Mouse (Mus musculus) midbrain, embryonic 13.5 days (tissue): Measurements from ENCODE around the gene Vwf. TPM values are rescaled to one million over a fixed set of nuclear protein-coding genes. Genes with fewer than 3 reads are reported as not detected.

Experiments
- ATAC-seq: fragments of 200-750 bp; cut with Nextera tagmentation; 2 replicates; pipeline ENCODE4 v1.8.0; 2017; ENCODE audit warnings: mild to moderate bottlenecking, moderate TSS enrichment, moderate library complexity
- H3K27ac ChIP-seq: fragments of 300-500 bp; sonication (generic); 2 replicates; pipeline ENCODE4 v1.5.1; 2015; ENCODE audit warnings: inconsistent platforms, mild to moderate bottlenecking, moderate library complexity
- H3K27me3 ChIP-seq: fragments of 300-500 bp; sonication (generic); 2 replicates; pipeline ENCODE4 v1.6.1; 2015; ENCODE audit warnings: mild to moderate bottlenecking, inconsistent platforms
- H3K36me3 ChIP-seq: fragments of 300-500 bp; sonication (generic); 2 replicates; pipeline ENCODE4 v1.6.1; 2015; ENCODE audit warnings: mild to moderate bottlenecking, inconsistent platforms
- H3K4me1 ChIP-seq: fragments of 300-500 bp; sonication (generic); replicated peaks from 2 replicates; pipeline ENCODE4 v1.6.1; 2015; ENCODE audit warnings: inconsistent platforms
- H3K4me2 ChIP-seq: fragments of 300-500 bp; sonication (generic); replicated peaks from 2 replicates; pipeline ENCODE4 v1.6.1; 2015; ENCODE audit warnings: moderate library complexity, mild to moderate bottlenecking, inconsistent platforms
- H3K4me3 ChIP-seq: fragments of 300-500 bp; sonication (generic); replicated peaks from 2 replicates; pipeline ENCODE4 v1.5.1; 2015; ENCODE audit warnings: mild to moderate bottlenecking, inconsistent platforms
- H3K9ac ChIP-seq: fragments of 300-500 bp; sonication (generic); replicated peaks from 2 replicates; pipeline ENCODE4 v1.6.1; 2015; ENCODE audit warnings: mild to moderate bottlenecking, inconsistent platforms
- H3K9me3 ChIP-seq: fragments of 300-500 bp; sonication (generic); 2 replicates; pipeline ENCODE4 v1.6.1; 2016; ENCODE audit warnings: mild to moderate bottlenecking, inconsistent platforms
- WGBS: fragments of 180-500 bp; shearing (Covaris S2); methylation state at CpG from one replicate; pipeline ENCODE4 v1.1.7; 2015; 5-methylcytosine and 5-hydroxymethylcytosine counted together
- polyA plus RNA-seq: library from polyadenylated mRNA; unstranded; fragments of >200 nt; fragmentation: Nextera tagmentation; extraction: Ambion mirVana; gene quantifications from 2 replicates; pipeline ENCODE4 v1.2.1, GENCODE M21; 2015

Vwf gene
- polyA plus RNA-seq, 1 experiment from 2014 or later: 8.4 TPM

GRCm38 (mm10) chr6:125552760-125553159 lies 6.2 kb downstream of the Vwf start:
- Histone ChIP-seq H3K9ac (no peak overlapping the region), H3K36me3 (no peaks in the 10 kb centered on the region), H3K27me3 (no peaks in the 10 kb centered on the region), H3K4me1 (no peaks in the 10 kb centered on the region), H3K27ac (no peak overlapping the region), H3K9me3 (no peaks in the 10 kb centered on the region), H3K4me2 (no peak overlapping the region), H3K4me3 (no peak overlapping the region)
- no peak for ATAC-seq
- 71% methylated on average over 6 of the region's 6 CpGs for WGBS

- H3K27me3 ChIP-seq: no peaks in the 10 kb centered on the region
- no peak overlapping the region for H3K4me2 ChIP-seq
- ATAC-seq: no peak
- H3K9ac ChIP-seq: no peak overlapping the region
- no peaks in the 10 kb centered on the region for H3K9me3 ChIP-seq
- no peak overlapping the region for H3K4me3 ChIP-seq
- no peaks in the 10 kb centered on the region for H3K36me3 ChIP-seq
- H3K4me1 ChIP-seq: no peaks in the 10 kb centered on the region
- H3K27ac ChIP-seq: no peak overlapping the region
- 76% methylated on average over 4 of the region's 4 CpGs for WGBS
Observed at GRCm38 (mm10) chr6:125553551-125553950, 7.0 kb downstream of the Vwf start.

- no peak overlapping the region for H3K4me2 ChIP-seq
- WGBS: 89% methylated on average over 8 of the region's 8 CpGs
- H3K27ac ChIP-seq: no peak overlapping the region
- ATAC-seq: no peak
- H3K4me1 ChIP-seq: no peaks in the 10 kb centered on the region
- H3K36me3 ChIP-seq: no peaks in the 10 kb centered on the region
- H3K4me3 ChIP-seq: no peak overlapping the region
- H3K9ac ChIP-seq: no peak overlapping the region
- H3K27me3 ChIP-seq: no peaks in the 10 kb centered on the region
- H3K9me3 ChIP-seq: no peaks in the 10 kb centered on the region
Observed at GRCm38 (mm10) chr6:125558831-125559230, 12.3 kb downstream of the Vwf start.

GRCm38 (mm10) chr6:125561031-125561430 lies 14.5 kb downstream of the Vwf start:
- Histone ChIP-seq H3K4me2 (no peak overlapping the region), H3K27ac (no peak overlapping the region), H3K4me3 (no peak overlapping the region), H3K4me1 (no peaks in the 10 kb centered on the region), H3K9me3 (no peaks in the 10 kb centered on the region), H3K9ac (no peak overlapping the region), H3K36me3 (no peaks in the 10 kb centered on the region), H3K27me3 (no peaks in the 10 kb centered on the region)
- ATAC-seq: no peak
- WGBS: 86% methylated on average over 5 of the region's 5 CpGs

- Histone ChIP-seq H3K9ac (no peak overlapping the region), H3K27ac (no peak overlapping the region), H3K27me3 (no peaks in the 10 kb centered on the region), H3K9me3 (no peaks in the 10 kb centered on the region), H3K4me3 (no peak overlapping the region), H3K36me3 (no peaks in the 10 kb centered on the region), H3K4me1 (no peaks in the 10 kb centered on the region), H3K4me2 (no peak overlapping the region)
- 90% methylated on average over 2 of the region's 2 CpGs for WGBS
- no peak for ATAC-seq
Observed at GRCm38 (mm10) chr6:125561521-125561920, 14.9 kb downstream of the Vwf start.

- no peak for ATAC-seq
- Histone ChIP-seq H3K27me3 (no peaks in the 10 kb centered on the region), H3K9me3 (no peaks in the 10 kb centered on the region), H3K27ac (no peak overlapping the region), H3K4me3 (no peak overlapping the region), H3K9ac (no peak overlapping the region), H3K36me3 (no peaks in the 10 kb centered on the region), H3K4me2 (no peak overlapping the region), H3K4me1 (no peaks in the 10 kb centered on the region)
- WGBS: 62% methylated on average over 7 of the region's 7 CpGs
Observed at GRCm38 (mm10) chr6:125564812-125565281, 18.3 kb downstream of the Vwf start.

- no peaks in the 10 kb centered on the region for H3K27me3 ChIP-seq
- no peak for ATAC-seq
- H3K9me3 ChIP-seq: no peaks in the 10 kb centered on the region
- H3K9ac ChIP-seq: no peak overlapping the region
- no peaks in the 10 kb centered on the region for H3K36me3 ChIP-seq
- H3K4me3 ChIP-seq: no peak overlapping the region
- H3K27ac ChIP-seq: no peak overlapping the region
- 86% methylated on average over 6 of the region's 6 CpGs for WGBS
- H3K4me2 ChIP-seq: no peak overlapping the region
- H3K4me1 ChIP-seq: no peaks in the 10 kb centered on the region
Observed at GRCm38 (mm10) chr6:125565326-125565725, 18.8 kb downstream of the Vwf start.

- H3K27me3 ChIP-seq: no peaks in the 10 kb centered on the region
- no peaks in the 10 kb centered on the region for H3K36me3 ChIP-seq
- H3K4me2 ChIP-seq: no peak overlapping the region
- H3K4me1 ChIP-seq: no peaks in the 10 kb centered on the region
- H3K9me3 ChIP-seq: no peaks in the 10 kb centered on the region
- ATAC-seq: no peak
- WGBS: 94% methylated on average over 3 of the region's 3 CpGs
- no peak overlapping the region for H3K27ac ChIP-seq
- no peak overlapping the region for H3K9ac ChIP-seq
- H3K4me3 ChIP-seq: no peak overlapping the region
Observed at GRCm38 (mm10) chr6:125566656-125567055, 20.1 kb downstream of the Vwf start.

- no peaks in the 10 kb centered on the region for H3K27me3 ChIP-seq
- H3K27ac ChIP-seq: no peak overlapping the region
- H3K4me1 ChIP-seq: peaks cover 12% of the 10 kb centered on the region
- no peak overlapping the region for H3K9ac ChIP-seq
- ATAC-seq: no peak
- no peaks in the 10 kb centered on the region for H3K9me3 ChIP-seq
- no peak overlapping the region for H3K4me3 ChIP-seq
- H3K36me3 ChIP-seq: no peaks in the 10 kb centered on the region
- WGBS: 90% methylated on average over 2 of the region's 2 CpGs
- H3K4me2 ChIP-seq: no peak overlapping the region
Observed at GRCm38 (mm10) chr6:125568381-125568780, 21.8 kb downstream of the Vwf start.

GRCm38 (mm10) chr6:125572291-125573188 lies 26.0 kb downstream of the Vwf start:
- peak; percentile 51 for ATAC-seq
- peak overlapping the region; percentile 49 for H3K4me2 ChIP-seq
- peaks cover 15% of the 10 kb centered on the region for H3K4me1 ChIP-seq
- peak overlapping the region; percentile 35; the same call in 1 of the 2 replicates for H3K27ac ChIP-seq
- H3K9me3 ChIP-seq: no peaks in the 10 kb centered on the region
- 0 out of 2 replicates have a peak overlapping the region, but pooled peaks have one; percentile 11 for H3K9ac ChIP-seq
- WGBS: 36% methylated on average over 18 of the region's 18 CpGs
- H3K4me3 ChIP-seq: peak overlapping the region; percentile 20
- H3K36me3 ChIP-seq: no peaks in the 10 kb centered on the region
- no peaks in the 10 kb centered on the region for H3K27me3 ChIP-seq

- WGBS: 7% methylated on average over 14 of the region's 14 CpGs
- peak overlapping the region; percentile 49 for H3K4me2 ChIP-seq
- no peaks in the 10 kb centered on the region for H3K27me3 ChIP-seq
- 0 out of 2 replicates have a peak overlapping the region, but pooled peaks have one; percentile 35 for H3K27ac ChIP-seq
- H3K9ac ChIP-seq: 0 out of 2 replicates have a peak overlapping the region, but pooled peaks have one; percentile 11
- peak; percentile 86 for ATAC-seq
- no peaks in the 10 kb centered on the region for H3K36me3 ChIP-seq
- H3K9me3 ChIP-seq: no peaks in the 10 kb centered on the region
- H3K4me3 ChIP-seq: peak overlapping the region; percentile 20
- peaks cover 21% of the 10 kb centered on the region for H3K4me1 ChIP-seq
Observed at GRCm38 (mm10) chr6:125573189-125573928, 26.8 kb downstream of the Vwf start.

GRCm38 (mm10) chr6:125575080-125575479 lies 28.5 kb downstream of the Vwf start:
- H3K4me3 ChIP-seq: no peak overlapping the region
- no peaks in the 10 kb centered on the region for H3K9me3 ChIP-seq
- no peaks in the 10 kb centered on the region for H3K27me3 ChIP-seq
- no peak for ATAC-seq
- WGBS: 97% methylated on average over 6 of the region's 6 CpGs
- no peak overlapping the region for H3K9ac ChIP-seq
- H3K27ac ChIP-seq: no peak overlapping the region
- no peak overlapping the region for H3K4me2 ChIP-seq
- H3K4me1 ChIP-seq: peaks cover 25% of the 10 kb centered on the region
- no peaks in the 10 kb centered on the region for H3K36me3 ChIP-seq
